Mouse (Mus musculus): ENCODE data around the gene Hadha. TPM values are rescaled to one million over a fixed set of nuclear protein-coding genes. Genes with fewer than 3 reads are reported as not detected.

Gene Hadha
- polyA plus RNA-seq, 1 experiment, result 65.9 TPM

DNA sequence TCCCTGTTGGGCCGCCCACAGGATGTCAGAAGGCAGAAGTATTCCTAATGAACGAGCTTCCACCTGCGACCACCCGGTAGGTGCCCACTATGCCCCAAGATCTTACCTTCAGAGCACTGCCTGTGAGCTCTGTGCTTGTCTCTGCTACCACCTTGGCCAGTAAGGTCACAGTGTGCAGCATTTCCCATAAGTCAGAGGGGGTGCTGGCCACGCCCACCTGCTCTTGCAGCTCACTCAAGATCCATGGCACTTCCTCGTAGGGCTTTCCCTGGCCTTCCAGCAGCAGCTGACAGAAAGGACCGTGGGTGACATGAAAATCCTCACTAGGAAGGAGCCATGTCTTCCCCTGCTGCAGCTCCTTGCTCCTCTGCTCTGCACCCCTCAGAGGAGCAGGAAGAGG lies 43.3 kb upstream of the Hadha start:
- Histone ChIP-seq H3K79me2 (ENCODE audit: control insufficient read depth, insufficient read depth) (no peaks in the 10 kb centered on the region), H3ac (ENCODE audit: control insufficient read depth, insufficient read length, low read depth) (no peak overlapping the region), H3K79me3 (ENCODE audit: low read depth) (no peaks in the 10 kb centered on the region), H3K27me3 (ENCODE audit: control insufficient read depth, insufficient read depth, insufficient read length) (peaks cover 3% of the 10 kb centered on the region), H3K36me3 (ENCODE audit: control insufficient read depth, insufficient read depth) (no peaks in the 10 kb centered on the region), H3K4me3 (ENCODE audit: insufficient read depth, poor library complexity, severe bottlenecking) (no peak overlapping the region)
- no peak for TF ChIP-seq MAX (IDR thresholded peaks at IDR 0.05)
- TF ChIP-seq MYOD1 (IDR thresholded peaks at IDR 0.05; ENCODE audit: control insufficient read depth, insufficient read length, low read depth), result no peak
- TF ChIP-seq MYOG (IDR thresholded peaks at IDR 0.05; ENCODE audit: control insufficient read depth, extremely low read depth, insufficient read length), result no peak
- TF ChIP-seq USF1 (IDR thresholded peaks at IDR 0.05; ENCODE audit: low read depth), result no peak
- TF ChIP-seq FOSL1 (IDR thresholded peaks at IDR 0.05; ENCODE audit: insufficient read depth, low read length, poor library complexity, severe bottlenecking), result no peak
- no peak for TF ChIP-seq CEBPB (IDR thresholded peaks at IDR 0.05; ENCODE audit: low read depth)
- TF ChIP-seq CTCF (IDR thresholded peaks at IDR 0.05; ENCODE audit: control insufficient read depth, insufficient read depth, insufficient read length), result no peak

DNA sequence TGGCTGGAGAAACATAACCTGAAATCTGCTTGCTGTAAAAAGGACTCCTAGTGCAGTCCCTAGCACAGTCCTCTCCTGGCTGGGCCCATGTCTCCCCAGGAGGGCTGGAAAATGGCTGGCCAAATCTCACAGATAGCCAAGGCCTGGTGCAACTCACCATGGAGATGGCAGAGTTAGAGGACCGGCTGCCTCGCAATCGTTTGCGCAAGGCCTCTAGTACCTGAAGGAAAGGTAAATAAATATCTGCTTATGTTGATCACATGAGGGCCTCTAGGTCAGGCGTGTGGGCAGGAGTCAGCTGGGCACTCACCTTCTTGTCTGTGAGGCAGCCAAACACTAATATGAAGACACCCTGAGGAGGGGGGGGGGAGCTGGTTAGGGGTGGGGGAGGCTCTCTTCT lies 40.4 kb upstream of the Hadha start:
- H3K27me3 ChIP-seq (ENCODE audit: control insufficient read depth, insufficient read depth, insufficient read length), result peaks cover 3% of the 10 kb centered on the region
- H3ac ChIP-seq (ENCODE audit: control insufficient read depth, insufficient read length, low read depth), result no peak overlapping the region
- H3K4me3 ChIP-seq (ENCODE audit: insufficient read depth, poor library complexity, severe bottlenecking), result no peak overlapping the region
- no peaks in the 10 kb centered on the region for H3K79me3 ChIP-seq (ENCODE audit: low read depth)
- no peaks in the 10 kb centered on the region for H3K36me3 ChIP-seq (ENCODE audit: control insufficient read depth, insufficient read depth)
- no peaks in the 10 kb centered on the region for H3K79me2 ChIP-seq (ENCODE audit: control insufficient read depth, insufficient read depth)
- TF ChIP-seq MYOG (IDR thresholded peaks at IDR 0.05; ENCODE audit: control insufficient read depth, extremely low read depth, insufficient read length) (no peak), MAX (IDR thresholded peaks at IDR 0.05) (no peak), USF1 (IDR thresholded peaks at IDR 0.05; ENCODE audit: low read depth) (no peak), MYOD1 (IDR thresholded peaks at IDR 0.05; ENCODE audit: control insufficient read depth, insufficient read length, low read depth) (no peak), FOSL1 (IDR thresholded peaks at IDR 0.05; ENCODE audit: insufficient read depth, low read length, poor library complexity, severe bottlenecking) (no peak), CTCF (IDR thresholded peaks at IDR 0.05; ENCODE audit: control insufficient read depth, insufficient read depth, insufficient read length) (no peak), CEBPB (IDR thresholded peaks at IDR 0.05; ENCODE audit: low read depth) (no peak)

GRCm38 (mm10) chr5:30192452-30192851 lies 37.5 kb upstream of the Hadha start:
- no peaks in the 10 kb centered on the region for H3K36me3 ChIP-seq (ENCODE audit: control insufficient read depth, insufficient read depth)
- no peak overlapping the region for H3ac ChIP-seq (ENCODE audit: control insufficient read depth, insufficient read length, low read depth)
- H3K79me2 ChIP-seq (ENCODE audit: control insufficient read depth, insufficient read depth), result no peaks in the 10 kb centered on the region
- TF ChIP-seq MAX (IDR thresholded peaks at IDR 0.05) (no peak), FOSL1 (IDR thresholded peaks at IDR 0.05; ENCODE audit: insufficient read depth, low read length, poor library complexity, severe bottlenecking) (no peak), USF1 (IDR thresholded peaks at IDR 0.05; ENCODE audit: low read depth) (no peak), CTCF (IDR thresholded peaks at IDR 0.05; ENCODE audit: control insufficient read depth, insufficient read depth, insufficient read length) (no peak), MYOD1 (IDR thresholded peaks at IDR 0.05; ENCODE audit: control insufficient read depth, insufficient read length, low read depth) (no peak), CEBPB (IDR thresholded peaks at IDR 0.05; ENCODE audit: low read depth) (no peak), MYOG (IDR thresholded peaks at IDR 0.05; ENCODE audit: control insufficient read depth, extremely low read depth, insufficient read length) (no peak)
- H3K4me3 ChIP-seq (ENCODE audit: insufficient read depth, poor library complexity, severe bottlenecking), result no peak overlapping the region
- no peaks in the 10 kb centered on the region for H3K79me3 ChIP-seq (ENCODE audit: low read depth)
- H3K27me3 ChIP-seq (ENCODE audit: control insufficient read depth, insufficient read depth, insufficient read length), result no peaks in the 10 kb centered on the region

DNA sequence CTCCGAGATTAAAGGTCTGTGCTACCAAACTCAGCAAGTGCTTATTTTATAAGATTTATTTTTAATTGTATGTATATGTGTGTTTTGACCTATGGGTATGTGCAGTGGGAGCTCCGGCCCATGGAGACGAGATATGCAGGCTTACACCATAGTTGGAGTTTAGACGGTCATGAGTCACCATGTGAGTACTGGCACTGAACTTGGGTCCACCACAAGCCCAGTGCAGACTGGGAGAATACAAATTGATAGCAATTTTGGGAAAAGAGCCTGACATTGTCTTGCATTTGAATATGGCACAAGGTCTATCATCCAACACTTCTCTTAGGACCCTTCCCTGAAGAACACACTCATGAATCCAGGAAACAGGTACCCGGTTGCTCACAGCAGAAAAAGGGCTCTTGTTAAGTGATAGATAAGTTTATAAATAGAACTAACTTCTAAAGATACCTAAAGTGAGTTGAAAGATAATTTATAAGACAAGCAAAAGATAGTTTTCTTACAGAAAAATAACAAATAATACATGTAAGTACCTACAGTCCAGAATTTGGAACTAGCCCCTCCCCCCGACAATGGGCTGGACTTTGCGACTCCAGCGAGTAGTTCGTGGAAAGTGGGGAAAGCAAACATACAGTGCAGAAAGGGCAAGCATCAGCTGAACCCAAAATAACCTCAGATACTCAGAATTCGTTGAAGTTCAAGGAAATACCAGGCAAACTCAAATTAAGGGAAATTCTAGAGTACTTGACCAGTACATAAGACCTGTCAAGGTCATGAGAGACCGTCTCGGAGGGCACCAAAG lies 32.9 kb upstream of the Hadha start:
- TF ChIP-seq USF1 (IDR thresholded peaks at IDR 0.05; ENCODE audit: low read depth), result no peak
- TF ChIP-seq MAX (IDR thresholded peaks at IDR 0.05), result no peak
- no peak for TF ChIP-seq FOSL1 (IDR thresholded peaks at IDR 0.05; ENCODE audit: insufficient read depth, low read length, poor library complexity, severe bottlenecking)
- TF ChIP-seq MYOD1 (IDR thresholded peaks at IDR 0.05; ENCODE audit: control insufficient read depth, insufficient read length, low read depth), result no peak
- no peak for TF ChIP-seq CEBPB (IDR thresholded peaks at IDR 0.05; ENCODE audit: low read depth)
- no peak for TF ChIP-seq CTCF (IDR thresholded peaks at IDR 0.05; ENCODE audit: control insufficient read depth, insufficient read depth, insufficient read length)
- H3K36me3 ChIP-seq (ENCODE audit: control insufficient read depth, insufficient read depth), result peaks cover 26% of the 10 kb centered on the region
- no peaks in the 10 kb centered on the region for H3K79me3 ChIP-seq (ENCODE audit: low read depth)
- H3K4me3 ChIP-seq (ENCODE audit: insufficient read depth, poor library complexity, severe bottlenecking), result no peak overlapping the region
- H3K79me2 ChIP-seq (ENCODE audit: control insufficient read depth, insufficient read depth), result no peaks in the 10 kb centered on the region
- H3ac ChIP-seq (ENCODE audit: control insufficient read depth, insufficient read length, low read depth), result no peak overlapping the region
- H3K27me3 ChIP-seq (ENCODE audit: control insufficient read depth, insufficient read depth, insufficient read length), result no peaks in the 10 kb centered on the region

DNA sequence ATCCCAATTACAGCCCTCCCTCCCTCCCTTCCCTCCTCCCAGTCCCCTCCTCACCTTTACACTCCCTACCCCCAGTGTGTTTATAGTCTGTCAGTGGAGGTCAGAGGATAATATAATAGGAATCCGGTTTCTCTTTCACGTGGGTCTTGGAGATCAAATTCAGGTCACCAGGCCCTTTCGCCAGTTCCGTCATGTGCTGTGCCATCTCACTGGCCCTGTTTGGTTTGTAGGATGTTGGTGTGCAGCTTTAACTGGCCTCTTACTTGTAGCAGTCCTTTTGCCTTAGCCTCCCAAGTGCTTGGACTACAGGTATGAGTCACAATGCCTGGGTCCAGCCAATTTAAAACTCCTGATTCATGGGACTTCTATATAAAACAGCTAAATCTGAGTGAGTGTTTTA lies 20.8 kb upstream of the Hadha start:
- Histone ChIP-seq H3ac (ENCODE audit: control insufficient read depth, insufficient read length, low read depth) (no peak overlapping the region), H3K36me3 (ENCODE audit: control insufficient read depth, insufficient read depth) (peaks cover 48% of the 10 kb centered on the region), H3K4me3 (ENCODE audit: insufficient read depth, poor library complexity, severe bottlenecking) (no peak overlapping the region), H3K79me2 (ENCODE audit: control insufficient read depth, insufficient read depth) (no peaks in the 10 kb centered on the region), H3K79me3 (ENCODE audit: low read depth) (no peaks in the 10 kb centered on the region), H3K27me3 (ENCODE audit: control insufficient read depth, insufficient read depth, insufficient read length) (no peaks in the 10 kb centered on the region)
- no peak for TF ChIP-seq MAX (IDR thresholded peaks at IDR 0.05)
- TF ChIP-seq USF1 (IDR thresholded peaks at IDR 0.05; ENCODE audit: low read depth), result no peak
- TF ChIP-seq CTCF (IDR thresholded peaks at IDR 0.05; ENCODE audit: control insufficient read depth, insufficient read depth, insufficient read length), result no peak
- no peak for TF ChIP-seq CEBPB (IDR thresholded peaks at IDR 0.05; ENCODE audit: low read depth)
- TF ChIP-seq MYOG (IDR thresholded peaks at IDR 0.05; ENCODE audit: control insufficient read depth, extremely low read depth, insufficient read length), result no peak
- TF ChIP-seq FOSL1 (IDR thresholded peaks at IDR 0.05; ENCODE audit: insufficient read depth, low read length, poor library complexity, severe bottlenecking), result no peak
- no peak for TF ChIP-seq MYOD1 (IDR thresholded peaks at IDR 0.05; ENCODE audit: control insufficient read depth, insufficient read length, low read depth)

All from C2C12 (cell line).